Mouse (Mus musculus) cerebellum, adult 2 months (tissue): Measurements from ENCODE around the gene Hebp1.

Experiments used
- CTCF ChIP-seq: fragments of 200-500 bp; IDR thresholded peaks from 2 replicates; pipeline ENCODE4 v1.5.1; 2011; ENCODE audit warnings: low read depth, mild to moderate bottlenecking, control low read depth, low read length, moderate library complexity, borderline replicate concordance; ENCODE audit not compliant: insufficient read depth
- POLR2A ChIP-seq: fragments of 200-500 bp; IDR thresholded peaks from 2 replicates; pipeline ENCODE4 v1.6.1; 2011; ENCODE audit warnings: low read length, control low read depth, borderline replicate concordance; ENCODE audit not compliant: insufficient read depth

GRCm38 (mm10) chr6:135235742-135236141 lies 37.9 kb upstream of the Hebp1 start:
- TF ChIP-seq POLR2A (no peak), CTCF (no peak)
